Mouse (Mus musculus): ENCODE data around the gene Jam2. TPM values are rescaled to one million over a fixed set of nuclear protein-coding genes. Genes with fewer than 3 reads are reported as not detected.

The Jam2 gene
- polyA plus RNA-seq, 1 experiment from 2014 or later = 44.1 TPM

DNA sequence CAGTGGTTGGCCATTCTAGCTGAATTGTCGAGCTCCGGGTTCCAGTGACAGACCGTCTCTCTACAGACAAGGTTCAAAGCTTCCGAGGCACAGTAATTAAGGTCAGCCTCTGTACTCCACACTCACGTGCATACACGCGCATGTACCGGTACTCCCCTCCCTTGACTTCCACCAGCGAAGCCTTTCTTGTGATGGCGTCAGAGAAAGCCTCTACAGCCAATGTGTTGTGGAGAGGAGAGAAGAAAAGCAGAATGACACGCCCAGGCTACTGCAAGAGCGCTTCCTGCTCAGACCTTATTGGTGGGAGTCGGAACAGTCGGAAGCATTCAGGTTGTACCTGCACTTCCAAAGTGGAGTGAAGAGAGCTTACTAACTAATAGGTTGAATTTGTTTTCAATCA is 19.5 kb downstream of the Jam2 start:
- Histone ChIP-seq H3K27me3 (no peaks in the 10 kb centered on the region), H3K9ac (replicated peaks) (no peak overlapping the region), H3K27ac (no peak overlapping the region), H3K36me3 (peaks cover 14% of the 10 kb centered on the region), H3K9me3 (no peaks in the 10 kb centered on the region), H3K4me2 (replicated peaks) (no peak overlapping the region), H3K4me1 (replicated peaks) (no peaks in the 10 kb centered on the region), H3K4me3 (replicated peaks) (no peak overlapping the region)
- no peak for ATAC-seq
- WGBS = 89% methylated on average over 14 of the region's 14 CpGs

DNA sequence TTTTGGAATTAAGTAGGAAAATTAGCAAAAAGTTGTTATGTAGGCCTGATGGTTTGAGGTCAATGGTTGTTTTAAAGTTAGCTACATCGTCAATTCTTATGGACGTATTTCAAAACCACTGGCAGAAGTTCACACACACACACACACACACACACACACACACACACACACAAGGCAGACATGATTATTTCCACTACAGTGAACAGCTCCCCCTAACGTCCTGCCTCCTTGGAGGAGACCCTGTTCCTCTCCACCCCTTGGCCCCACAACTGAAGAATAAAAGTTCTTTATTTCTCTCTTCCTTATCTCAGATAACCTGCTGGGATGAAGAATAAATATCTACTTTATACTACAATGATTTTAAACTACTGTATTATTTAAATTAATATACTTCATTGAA is 21.4 kb downstream of the Jam2 start:
- H3K9me3 ChIP-seq = no peaks in the 10 kb centered on the region

DNA sequence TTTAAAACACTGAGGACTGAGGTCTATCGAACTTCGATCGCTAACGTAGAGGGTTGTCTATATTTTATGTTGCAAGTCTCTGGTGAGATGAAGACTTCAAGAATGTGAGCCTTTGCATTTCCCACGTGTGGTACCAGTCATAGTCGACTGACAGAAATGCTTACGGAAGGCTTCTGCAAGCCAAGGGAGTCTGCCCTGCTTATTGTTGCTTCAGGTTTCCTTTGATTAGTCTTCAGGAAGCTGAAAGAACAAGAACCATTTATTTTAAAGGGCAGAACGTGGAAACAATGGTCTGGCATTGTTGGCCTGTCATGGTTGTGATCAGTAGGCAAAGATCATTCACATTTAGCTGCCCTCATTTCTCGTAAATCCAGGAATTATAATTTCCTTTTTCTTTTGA is 22.8 kb downstream of the Jam2 start:
- Histone ChIP-seq H3K9me3 (no peaks in the 10 kb centered on the region), H3K4me3 (replicated peaks) (no peak overlapping the region), H3K36me3 (peaks cover 9% of the 10 kb centered on the region), H3K4me2 (replicated peaks) (no peak overlapping the region), H3K27me3 (no peaks in the 10 kb centered on the region), H3K4me1 (replicated peaks) (no peaks in the 10 kb centered on the region), H3K9ac (replicated peaks) (no peak overlapping the region), H3K27ac (no peak overlapping the region)
- 77% methylated on average over 9 of the region's 9 CpGs for WGBS
- no peak for ATAC-seq

More for the DNA sequence above, 21.4 kb downstream of the Jam2 start:
- ATAC-seq = no peak
- peaks cover 9% of the 10 kb centered on the region for H3K36me3 ChIP-seq
- WGBS = 71% methylated on average over 3 of the region's 3 CpGs
- no peak overlapping the region for H3K4me3 ChIP-seq (replicated peaks)
- no peaks in the 10 kb centered on the region for H3K27me3 ChIP-seq
- H3K27ac ChIP-seq = no peak overlapping the region
- H3K4me1 ChIP-seq (replicated peaks) = no peaks in the 10 kb centered on the region
- no peak overlapping the region for H3K4me2 ChIP-seq (replicated peaks)
- no peak overlapping the region for H3K9ac ChIP-seq (replicated peaks)

DNA sequence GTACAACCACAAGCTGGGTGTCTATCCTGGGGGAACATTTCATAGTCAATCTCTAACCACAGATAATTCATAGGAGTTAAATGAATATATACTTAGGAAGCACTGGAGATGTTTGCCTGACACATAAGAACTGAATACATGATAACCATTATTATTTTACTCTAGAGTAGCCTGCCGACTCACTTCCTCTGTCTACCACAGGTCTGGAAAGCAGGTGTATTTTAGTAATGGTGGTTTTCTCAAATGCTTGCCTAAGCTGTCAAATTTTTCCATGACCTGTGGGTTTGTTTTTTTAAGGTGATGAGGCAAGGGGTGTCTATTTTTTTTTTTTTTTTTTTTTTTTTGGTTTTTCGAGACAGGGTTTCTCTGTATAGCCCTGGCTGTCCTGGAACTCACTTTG is 26.1 kb downstream of the Jam2 start:
- H3K4me3 ChIP-seq (replicated peaks) = no peak overlapping the region
- WGBS = 97% methylated on average over 1 of the region's 2 CpGs

DNA sequence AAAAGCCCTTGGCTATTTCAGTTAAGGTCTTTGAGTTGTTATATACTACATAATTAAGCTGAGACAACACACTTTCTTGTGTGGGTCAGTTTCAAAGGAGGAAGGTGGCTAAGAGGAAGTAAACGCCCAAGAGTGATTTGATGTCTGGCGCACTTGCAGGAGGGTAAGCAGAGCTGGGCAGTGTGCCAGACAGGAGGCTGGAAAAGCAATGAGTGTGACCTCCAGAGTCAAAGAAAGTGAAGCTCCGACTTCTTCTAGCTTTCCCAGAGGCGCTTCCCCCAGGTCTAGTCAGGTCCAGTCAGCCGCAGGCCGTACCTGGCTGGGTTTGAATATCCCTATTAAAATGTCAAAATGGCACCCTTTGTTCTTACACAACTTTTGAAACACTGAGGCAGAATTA is 28.3 kb downstream of the Jam2 start:
- no peaks in the 10 kb centered on the region for H3K27me3 ChIP-seq
- H3K4me3 ChIP-seq (replicated peaks) = no peak overlapping the region
- H3K4me2 ChIP-seq (replicated peaks) = no peak overlapping the region
- ATAC-seq = no peak
- whole genome bisulfite sequencing = 74% methylated on average over 6 of the region's 6 CpGs
- no peaks in the 10 kb centered on the region for H3K4me1 ChIP-seq (replicated peaks)
- H3K36me3 ChIP-seq = peaks cover 18% of the 10 kb centered on the region
- H3K9ac ChIP-seq (replicated peaks) = no peak overlapping the region
- H3K9me3 ChIP-seq = no peaks in the 10 kb centered on the region
- no peak overlapping the region for H3K27ac ChIP-seq

More for the DNA sequence above, 26.1 kb downstream of the Jam2 start:
- no peak overlapping the region for H3K27ac ChIP-seq
- no peaks in the 10 kb centered on the region for H3K9me3 ChIP-seq
- no peak for ATAC-seq
- H3K4me2 ChIP-seq (replicated peaks) = no peak overlapping the region
- no peaks in the 10 kb centered on the region for H3K4me1 ChIP-seq (replicated peaks)
- H3K9ac ChIP-seq (replicated peaks) = no peak overlapping the region
- no peaks in the 10 kb centered on the region for H3K27me3 ChIP-seq
- H3K36me3 ChIP-seq = peaks cover 12% of the 10 kb centered on the region; the same call in 1 of the 2 replicates

DNA sequence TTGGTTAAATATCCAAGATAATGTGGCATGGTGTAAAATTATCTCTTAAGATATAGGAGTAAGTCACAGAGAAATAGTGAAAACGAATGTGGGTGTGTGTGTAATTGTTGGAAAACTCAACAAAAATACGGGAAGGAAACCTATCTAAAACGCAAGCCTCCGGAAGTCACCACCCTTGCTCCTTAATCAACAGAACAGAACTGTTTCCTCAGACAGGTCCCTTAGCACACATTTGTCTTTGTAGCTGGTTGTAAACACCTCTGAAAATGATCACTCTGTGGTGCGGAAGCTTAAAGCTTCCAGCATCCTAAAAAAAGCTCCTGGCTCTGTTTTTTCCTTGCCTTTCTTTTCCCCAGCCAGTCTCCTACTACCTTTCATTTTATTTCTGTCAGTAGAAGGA is 30.9 kb downstream of the Jam2 start:
- 93% methylated on average over 5 of the region's 5 CpGs for WGBS
- no peaks in the 10 kb centered on the region for H3K9me3 ChIP-seq
- no peak overlapping the region for H3K9ac ChIP-seq (replicated peaks)
- H3K27me3 ChIP-seq = no peaks in the 10 kb centered on the region
- H3K4me1 ChIP-seq (replicated peaks) = no peaks in the 10 kb centered on the region
- H3K4me3 ChIP-seq (replicated peaks) = no peak overlapping the region
- ATAC-seq = no peak
- H3K36me3 ChIP-seq = peaks cover 35% of the 10 kb centered on the region
- H3K4me2 ChIP-seq (replicated peaks) = no peak overlapping the region
- H3K27ac ChIP-seq = no peak overlapping the region

DNA sequence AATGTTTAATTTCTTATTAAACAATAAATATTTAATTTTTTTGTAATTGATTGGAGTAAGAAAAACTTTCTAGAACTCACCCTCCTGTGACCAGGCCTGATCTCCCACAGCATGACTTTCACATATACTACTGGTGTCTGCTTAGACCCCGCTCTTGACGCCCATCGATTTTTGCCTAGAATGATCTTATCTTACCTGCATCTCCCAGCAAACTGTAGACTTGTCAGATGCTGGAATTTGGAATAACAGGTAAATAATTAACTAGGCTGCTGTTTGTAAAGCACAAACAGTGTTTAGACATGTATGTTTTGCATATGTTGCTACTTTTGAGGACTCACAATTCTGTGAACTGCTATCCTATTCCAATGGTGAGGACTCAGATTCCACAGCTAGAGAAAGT is 32.3 kb downstream of the Jam2 start:
- H3K27me3 ChIP-seq = no peaks in the 10 kb centered on the region

DNA sequence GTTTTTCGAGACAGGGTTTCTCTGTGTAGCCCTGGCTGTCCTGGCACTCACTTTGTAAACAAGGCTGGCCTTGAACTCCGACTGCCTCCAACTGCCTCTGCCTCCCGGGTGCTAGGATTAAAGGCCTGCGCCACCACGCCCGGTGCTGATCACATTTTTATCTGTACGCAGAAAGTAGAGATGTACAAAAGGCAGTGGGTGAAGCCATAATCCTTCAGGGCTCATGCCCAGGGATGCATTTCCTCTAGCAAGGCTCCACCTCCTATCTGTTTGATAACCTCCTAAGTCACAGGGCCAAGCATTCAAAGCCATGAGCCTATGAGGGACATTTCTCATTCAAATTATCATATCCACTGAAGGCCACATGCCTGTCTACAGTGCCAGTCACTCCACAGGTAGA is 34.0 kb downstream of the Jam2 start:
- WGBS = 97% methylated on average over 7 of the region's 7 CpGs

More for the DNA sequence above, 32.3 kb downstream of the Jam2 start:
- over 99% methylated on average over 3 of the region's 3 CpGs for WGBS
- Histone ChIP-seq H3K4me2 (replicated peaks) (no peak overlapping the region), H3K9ac (replicated peaks) (no peak overlapping the region), H3K4me1 (replicated peaks) (no peaks in the 10 kb centered on the region), H3K36me3 (peaks cover 48% of the 10 kb centered on the region), H3K27ac (no peak overlapping the region), H3K4me3 (replicated peaks) (no peak overlapping the region), H3K9me3 (no peaks in the 10 kb centered on the region)
- ATAC-seq = no peak

DNA sequence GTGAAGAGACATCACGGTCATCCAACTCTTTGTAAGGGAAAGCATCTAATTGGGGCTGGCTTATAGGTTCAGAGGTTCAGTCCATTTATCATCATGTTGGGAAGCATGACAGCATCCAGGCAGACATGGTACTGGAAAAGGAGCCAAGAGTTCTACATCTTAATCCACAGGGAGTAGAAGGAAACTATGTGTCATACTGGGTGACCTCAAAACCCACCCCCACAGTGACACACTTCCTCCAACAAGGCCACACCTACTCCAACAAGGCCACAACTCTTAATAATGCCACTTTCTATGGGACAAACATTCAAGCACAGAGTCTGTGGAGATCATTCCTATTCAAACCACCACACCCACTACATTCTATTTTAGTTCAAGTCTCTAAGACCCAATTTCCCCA is 36.3 kb downstream of the Jam2 start:
- H3K4me2 ChIP-seq (replicated peaks) = no peak overlapping the region
- H3K27ac ChIP-seq = no peak overlapping the region
- no peaks in the 10 kb centered on the region for H3K9me3 ChIP-seq
- H3K4me3 ChIP-seq (replicated peaks) = no peak overlapping the region
- no peaks in the 10 kb centered on the region for H3K4me1 ChIP-seq (replicated peaks)
- H3K27me3 ChIP-seq = no peaks in the 10 kb centered on the region
- no peak overlapping the region for H3K9ac ChIP-seq (replicated peaks)
- 94% methylated on average over 1 of the region's 1 CpGs for WGBS
- ATAC-seq = no peak
- H3K36me3 ChIP-seq = peaks cover 59% of the 10 kb centered on the region

More for the DNA sequence above, 34.0 kb downstream of the Jam2 start:
- H3K4me2 ChIP-seq (replicated peaks) = no peak overlapping the region
- ATAC-seq = no peak
- peaks cover 51% of the 10 kb centered on the region for H3K36me3 ChIP-seq
- no peaks in the 10 kb centered on the region for H3K4me1 ChIP-seq (replicated peaks)
- no peak overlapping the region for H3K4me3 ChIP-seq (replicated peaks)
- no peak overlapping the region for H3K9ac ChIP-seq (replicated peaks)
- no peak overlapping the region for H3K27ac ChIP-seq
- no peaks in the 10 kb centered on the region for H3K27me3 ChIP-seq
- no peaks in the 10 kb centered on the region for H3K9me3 ChIP-seq

DNA sequence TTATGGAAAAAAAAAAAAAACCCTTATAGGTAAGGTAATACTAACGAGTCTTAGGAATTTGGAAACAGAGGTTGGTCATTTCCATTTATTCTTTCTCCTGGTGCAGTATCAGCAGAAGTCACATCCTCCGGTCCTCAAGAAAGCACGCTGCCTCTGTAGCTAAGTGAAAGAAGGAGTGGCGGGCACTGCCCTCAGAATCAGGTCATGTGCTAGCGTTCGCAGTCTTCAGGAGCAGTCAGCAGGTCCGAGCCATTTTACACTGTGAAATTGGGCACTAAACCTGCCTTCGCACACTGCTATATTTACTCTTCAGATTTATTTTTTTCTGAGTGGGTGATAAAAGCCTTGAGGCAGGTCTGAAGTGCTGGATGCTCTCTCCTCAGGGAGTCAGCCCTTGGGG is 39.9 kb downstream of the Jam2 start:
- no peak overlapping the region for H3K9ac ChIP-seq (replicated peaks)
- H3K9me3 ChIP-seq = no peaks in the 10 kb centered on the region
- H3K27me3 ChIP-seq = no peaks in the 10 kb centered on the region
- WGBS = 89% methylated on average over 8 of the region's 8 CpGs
- H3K27ac ChIP-seq = no peak overlapping the region
- ATAC-seq = no peak
- no peak overlapping the region for H3K4me3 ChIP-seq (replicated peaks)
- H3K4me1 ChIP-seq (replicated peaks) = no peaks in the 10 kb centered on the region
- no peak overlapping the region for H3K4me2 ChIP-seq (replicated peaks)
- H3K36me3 ChIP-seq = peaks cover 46% of the 10 kb centered on the region

DNA sequence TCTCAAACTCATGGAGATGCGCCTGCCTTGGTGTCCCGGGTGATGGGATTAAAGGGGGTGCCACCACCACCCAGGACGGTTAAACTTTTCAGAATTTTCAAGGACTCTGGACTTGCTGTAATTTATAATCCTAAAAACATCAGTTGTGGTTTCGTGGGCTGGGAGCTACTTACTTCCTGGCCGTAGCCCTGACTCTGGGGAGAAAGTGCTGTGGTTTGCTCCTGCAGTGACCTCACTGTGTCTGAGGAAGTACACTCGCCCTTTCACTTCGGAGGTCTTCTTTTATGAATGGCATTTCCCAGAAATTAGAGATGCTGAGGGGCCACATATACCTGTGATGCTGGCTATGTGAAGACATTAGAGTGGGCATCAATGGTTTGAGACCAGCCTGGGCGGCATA is 40.6 kb downstream of the Jam2 start:
- H3K9ac ChIP-seq (replicated peaks) = no peak overlapping the region
- no peaks in the 10 kb centered on the region for H3K9me3 ChIP-seq
- no peak overlapping the region for H3K27ac ChIP-seq
- no peaks in the 10 kb centered on the region for H3K27me3 ChIP-seq
- H3K36me3 ChIP-seq = peaks cover 46% of the 10 kb centered on the region
- H3K4me3 ChIP-seq (replicated peaks) = no peak overlapping the region
- H3K4me1 ChIP-seq (replicated peaks) = no peaks in the 10 kb centered on the region
- ATAC-seq = no peak
- 84% methylated on average over 8 of the region's 8 CpGs for WGBS
- no peak overlapping the region for H3K4me2 ChIP-seq (replicated peaks)

DNA sequence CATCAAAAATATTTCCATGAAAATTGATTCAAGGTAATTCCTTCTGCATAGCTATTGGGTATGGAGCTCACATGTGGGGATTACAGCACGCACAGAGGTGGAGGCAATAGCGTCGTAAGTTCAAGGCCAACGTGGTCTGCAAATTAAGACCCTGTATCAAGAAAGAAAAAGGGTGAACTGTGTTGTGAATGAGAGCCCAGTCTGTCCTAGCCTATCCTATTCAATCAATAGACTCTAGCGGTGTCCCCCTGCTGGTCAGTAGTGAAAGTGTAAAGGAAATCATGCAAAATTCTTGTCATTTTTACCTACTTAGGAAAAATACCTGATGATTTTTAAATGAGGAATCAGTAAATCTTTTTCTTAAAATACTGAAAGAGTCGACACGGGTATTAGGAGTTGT is 43.5 kb downstream of the Jam2 start:
- H3K27me3 ChIP-seq = no peaks in the 10 kb centered on the region
- H3K4me3 ChIP-seq (replicated peaks) = no peak overlapping the region
- H3K9ac ChIP-seq (replicated peaks) = no peak overlapping the region
- no peak overlapping the region for H3K4me2 ChIP-seq (replicated peaks)
- peak; percentile 82 for ATAC-seq
- no peaks in the 10 kb centered on the region for H3K4me1 ChIP-seq (replicated peaks)
- no peaks in the 10 kb centered on the region for H3K9me3 ChIP-seq
- 33% methylated on average over 7 of the region's 7 CpGs for WGBS
- H3K36me3 ChIP-seq = peaks cover 44% of the 10 kb centered on the region
- H3K27ac ChIP-seq = no peak overlapping the region

DNA sequence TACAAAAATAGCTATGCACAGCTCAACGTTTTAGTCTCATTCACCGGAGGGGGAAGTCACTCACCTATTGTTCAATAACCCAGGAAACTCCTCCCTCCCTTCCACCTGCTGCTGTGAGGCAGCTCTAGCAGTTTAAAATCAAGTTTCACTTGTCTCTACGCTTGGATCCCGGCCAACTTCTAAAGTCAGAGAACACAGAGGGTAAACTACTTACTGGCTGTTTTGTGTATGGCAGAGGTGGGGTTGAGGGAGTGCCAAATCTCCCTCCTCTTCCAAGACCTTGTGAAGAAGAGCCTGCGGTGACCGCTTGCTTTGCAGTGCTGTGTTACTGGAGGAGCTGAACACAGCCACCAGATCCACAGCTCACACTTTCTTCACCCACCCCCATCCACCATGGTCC is 51.1 kb downstream of the Jam2 start:
- Histone ChIP-seq H3K27ac (no peak overlapping the region), H3K4me3 (replicated peaks) (no peak overlapping the region), H3K27me3 (no peaks in the 10 kb centered on the region), H3K9me3 (no peaks in the 10 kb centered on the region), H3K4me2 (replicated peaks) (no peak overlapping the region), H3K36me3 (peaks cover 81% of the 10 kb centered on the region), H3K9ac (replicated peaks) (no peak overlapping the region), H3K4me1 (replicated peaks) (no peaks in the 10 kb centered on the region)
- 82% methylated on average over 6 of the region's 6 CpGs for WGBS
- ATAC-seq = peak; percentile 56; the same call in 1 of the 2 replicates
